Mouse (Mus musculus) MEL (cell line): ENCODE results near the gene Wnt1.

ENCODE experiments used
- CHD1 ChIP-seq: IDR thresholded peaks from 2 replicates; pipeline ENCODE4 v1.6.1; 2012; ENCODE audit warnings: low read depth, mild to moderate bottlenecking, inconsistent platforms, low read length, improper control_type of control experiment
- CTCF ChIP-seq, 3 experiments: IDR thresholded peaks in 2 of 3; conservative IDR thresholded peaks in 1 of 3; 2 replicates each; pipeline ENCODE4 v1.5.1; 2011 to 2012; ENCODE audit warnings: low read length in 3 of 3, low read depth in 2 of 3, mild to moderate bottlenecking in 2 of 3, improper control_type of control experiment in 1 of 3, inconsistent platforms in 1 of 3, mixed read lengths in 1 of 3, moderate library complexity in 1 of 3; ENCODE audit not compliant: control insufficient read depth in 1 of 3, insufficient read depth in 1 of 3, poor library complexity in 1 of 3, severe bottlenecking in 1 of 3
- ELF1 ChIP-seq: IDR thresholded peaks from 2 replicates; pipeline ENCODE4 v1.6.1; 2014; ENCODE audit warnings: low read depth, mild to moderate bottlenecking, inconsistent platforms, low read length, improper control_type of control experiment, moderate library complexity
- EP300 ChIP-seq, 2 experiments: IDR thresholded peaks; 2 replicates each; pipeline ENCODE4 v1.6.1; 2011; ENCODE audit warnings: improper control_type of control experiment in 2 of 2, low read length in 2 of 2, low read depth in 1 of 2, mild to moderate bottlenecking in 1 of 2
- HCFC1 ChIP-seq: IDR thresholded peaks from 2 replicates; pipeline ENCODE4 v1.6.1; 2012; ENCODE audit warnings: low read depth, mild to moderate bottlenecking, inconsistent platforms, low read length, improper control_type of control experiment, moderate library complexity
- KAT2A ChIP-seq: conservative IDR thresholded peaks from 2 replicates; pipeline ENCODE4 v1.6.1; 2012; ENCODE audit warnings: low read depth, low read length, improper control_type of control experiment, inconsistent platforms
- MAX ChIP-seq: IDR thresholded peaks from 2 replicates; pipeline ENCODE4 v1.6.1; 2011; ENCODE audit warnings: low read length, improper control_type of control experiment
- MYC ChIP-seq: IDR thresholded peaks from 2 replicates; pipeline ENCODE4 v1.6.1; 2011; ENCODE audit warnings: low read depth, mild to moderate bottlenecking, low read length, improper control_type of control experiment, moderate library complexity
- NELFE ChIP-seq: IDR thresholded peaks from 2 replicates; pipeline ENCODE4 v1.6.1; 2011; ENCODE audit warnings: low read depth, low read length, improper control_type of control experiment
- POLR2A ChIP-seq, 2 experiments: IDR thresholded peaks; 2 replicates each; pipeline ENCODE4 v1.6.1; 2011 to 2012; ENCODE audit warnings: low read length in 2 of 2, mild to moderate bottlenecking in 2 of 2, control low read depth in 1 of 2, improper control_type of control experiment in 1 of 2, low read depth in 1 of 2, moderate library complexity in 1 of 2; ENCODE audit not compliant: control insufficient read depth in 1 of 2, insufficient read depth in 1 of 2, poor library complexity in 1 of 2
- POLR2AphosphoS5 ChIP-seq: IDR thresholded peaks from 2 replicates; pipeline ENCODE4 v1.6.1; 2012; ENCODE audit warnings: low read depth, borderline replicate concordance, mild to moderate bottlenecking, inconsistent platforms, low read length, moderate library complexity, mixed read lengths
- RAD21 ChIP-seq: IDR thresholded peaks from 2 replicates; pipeline ENCODE4 v1.6.1; 2011; ENCODE audit warnings: mild to moderate bottlenecking, low read depth, low read length, improper control_type of control experiment
- SIN3A ChIP-seq: IDR thresholded peaks from 2 replicates; pipeline ENCODE4 v1.6.1; 2012; ENCODE audit warnings: low read length, improper control_type of control experiment, inconsistent platforms
- ZC3H11A ChIP-seq: IDR thresholded peaks from 2 replicates; pipeline ENCODE4 v1.6.1; 2012; ENCODE audit warnings: low read depth, mild to moderate bottlenecking, inconsistent platforms, low read length, improper control_type of control experiment

DNA sequence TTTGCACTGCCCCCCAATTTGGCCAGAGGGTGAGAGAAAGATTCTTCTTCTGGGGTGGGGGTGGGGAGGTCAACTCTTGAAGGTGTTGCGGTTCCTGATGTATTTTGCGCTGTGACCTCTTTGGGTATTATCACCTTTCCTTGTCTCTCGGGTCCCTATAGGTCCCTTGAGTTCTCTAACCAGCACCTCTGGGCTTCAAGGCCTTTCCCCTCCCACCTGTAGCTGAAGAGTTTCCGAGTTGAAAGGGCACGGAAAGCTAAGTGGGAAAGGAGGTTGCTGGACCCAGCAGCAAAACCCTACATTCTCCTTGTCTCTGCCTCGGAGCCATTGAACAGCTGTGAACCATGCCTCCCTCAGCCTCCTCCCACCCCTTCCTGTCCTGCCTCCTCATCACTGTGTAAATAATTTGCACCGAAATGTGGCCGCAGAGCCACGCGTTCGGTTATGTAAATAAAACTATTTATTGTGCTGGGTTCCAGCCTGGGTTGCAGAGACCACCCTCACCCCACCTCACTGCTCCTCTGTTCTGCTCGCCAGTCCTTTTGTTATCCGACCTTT is 3.6 kb downstream of the Wnt1 start:
- TF ChIP-seq NELFE (no peak), SIN3A (no peak), CTCF (IDR thresholded peaks at IDR 0.05 in 2 of 3, conservative IDR thresholded peaks at IDR 0.05 in 1 of 3; ENCODE audit: control insufficient read depth in 1 of 3, insufficient read depth in 1 of 3, low read depth in 2 of 3, low read length in 3 of 3, poor library complexity in 1 of 3, severe bottlenecking in 1 of 3) (no peak), CHD1 (no peak), KAT2A (no peak), POLR2A (IDR thresholded peaks at IDR 0.05; ENCODE audit: control insufficient read depth in 1 of 2, insufficient read depth in 1 of 2, low read depth in 1 of 2, low read length in 2 of 2, poor library complexity in 1 of 2) (no peak), RAD21 (no peak), HCFC1 (no peak), ZC3H11A (no peak), EP300 (IDR thresholded peaks at IDR 0.05; ENCODE audit: low read depth in 1 of 2, low read length in 2 of 2) (no peak), ELF1 (no peak), POLR2AphosphoS5 (no peak), MAX (no peak), MYC (no peak)
